In the genomic region with DNA sequence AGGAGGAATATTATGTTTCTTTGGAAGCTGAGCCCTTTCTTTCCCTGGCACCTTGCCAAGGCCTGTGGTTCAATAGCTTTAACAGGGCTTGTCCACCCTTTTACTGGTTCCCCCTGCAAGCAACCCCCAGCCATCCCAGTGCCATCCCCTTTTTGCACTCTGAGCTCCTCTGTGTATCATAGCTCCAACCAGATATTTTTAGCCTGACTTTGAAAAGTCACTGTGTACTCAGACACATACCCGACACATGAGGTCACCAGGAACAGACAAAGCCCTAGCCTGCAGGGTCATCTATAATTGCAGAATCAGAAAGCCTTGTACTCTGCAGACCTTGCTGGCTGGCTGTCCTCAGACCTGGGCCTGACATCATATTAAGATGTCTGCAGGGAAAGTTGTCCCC, we compare ENCODE assay signal across 8 mouse cellular contexts. TPM values are rescaled to one million over a fixed set of nuclear protein-coding genes. Genes with fewer than 3 reads are reported as not detected.
DNase-seq lines count a peak whose midpoint lies in the region; ATAC-seq lines count a peak whose summit lies in the region.

No protein-coding gene starts in this region.

- H3K4me2 ChIP-seq in limb, embryonic 12.5 days, result no peak overlapping the region
- 0 out of 2 replicates have a peak overlapping the region, but pooled peaks have one; percentile 31 for H3K4me2 ChIP-seq in heart, embryonic 11.5 days
- H3K4me2 ChIP-seq in neural tube, embryonic 15.5 days, result no peak overlapping the region

- no peak for ATAC-seq in limb, embryonic 12.5 days (ENCODE audit: insufficient number of reproducible peaks, insufficient read depth, low FRiP score, low TSS enrichment, low read depth)
- peak; percentile 69 for ATAC-seq in heart, embryonic 11.5 days (replicated peaks; ENCODE audit: insufficient number of reproducible peaks, low FRiP score, low TSS enrichment)
- ATAC-seq in neural tube, embryonic 15.5 days (ENCODE audit: low FRiP score), result no peak
- no peak for ATAC-seq in activated CD4-positive, CD25-positive, alpha-beta regulatory T cell, adult 4 months

- H3K36me3 ChIP-seq in limb, embryonic 12.5 days, result peaks cover 16% of the 10 kb centered on the region; the same call in 1 of the 2 replicates
- H3K36me3 ChIP-seq in limb, embryonic 10.5 days, result peaks cover 29% of the 10 kb centered on the region
- H3K36me3 ChIP-seq in heart, embryonic 11.5 days (ENCODE audit: control insufficient read depth, insufficient read depth, low read length), result no peaks in the 10 kb centered on the region
- H3K36me3 ChIP-seq in neural tube, embryonic 15.5 days, result peaks cover 14% of the 10 kb centered on the region

- no peaks in the 10 kb centered on the region for H3K9me3 ChIP-seq in limb, embryonic 12.5 days
- H3K9me3 ChIP-seq in limb, embryonic 10.5 days (replicated peaks), result no peaks in the 10 kb centered on the region
- H3K9me3 ChIP-seq in heart, embryonic 11.5 days (replicated peaks; ENCODE audit: control insufficient read depth, low read length), result no peaks in the 10 kb centered on the region
- no peaks in the 10 kb centered on the region for H3K9me3 ChIP-seq in neural tube, embryonic 15.5 days (replicated peaks)

- 65% methylated on average over 1 of the region's 1 CpGs for WGBS in limb, embryonic 12.5 days
- WGBS in limb, embryonic 10.5 days, result 79% methylated on average over 1 of the region's 1 CpGs
- 17% methylated on average over 1 of the region's 1 CpGs for WGBS in heart, embryonic 11.5 days (ENCODE audit: insufficient replicate concordance)
- 47% methylated on average over 1 of the region's 1 CpGs for WGBS in neural tube, embryonic 15.5 days

- H3K4me1 ChIP-seq in limb, embryonic 12.5 days (replicated peaks), result no peaks in the 10 kb centered on the region; the same call in 1 of the 2 replicates
- no peaks in the 10 kb centered on the region for H3K4me1 ChIP-seq in limb, embryonic 10.5 days
- H3K4me1 ChIP-seq in brown adipose tissue, adult 24 weeks (ENCODE audit: control insufficient read depth, insufficient read depth, insufficient read length, low read length), result peaks cover 7% of the 10 kb centered on the region; the same call in 1 of the 2 replicates
- peaks cover 18% of the 10 kb centered on the region for H3K4me1 ChIP-seq in heart, embryonic 11.5 days (ENCODE audit: control insufficient read depth, insufficient read depth, low read length)
- 0 out of 2 replicates have a peak, but pooled peaks cover 8% of the 10 kb centered on the region for H3K4me1 ChIP-seq in neural tube, embryonic 15.5 days

- H3K4me3 ChIP-seq in limb, embryonic 12.5 days (replicated peaks), result no peak overlapping the region
- no peak overlapping the region for H3K4me3 ChIP-seq in limb, embryonic 10.5 days
- no peak overlapping the region for H3K4me3 ChIP-seq in brown adipose tissue, adult 24 weeks (ENCODE audit: insufficient read depth, low read depth, low read length)
- no peak overlapping the region for H3K4me3 ChIP-seq in heart, embryonic 11.5 days (ENCODE audit: low read depth, low read length)
- H3K4me3 ChIP-seq in neural tube, embryonic 15.5 days (replicated peaks), result no peak overlapping the region

- H3K27ac ChIP-seq in limb, embryonic 12.5 days, result peak overlapping the region; percentile 12; the same call in 1 of the 2 replicates
- H3K27ac ChIP-seq in limb, embryonic 10.5 days, result no peak overlapping the region
- H3K27ac ChIP-seq in brown adipose tissue, adult 24 weeks (replicated peaks; ENCODE audit: low read depth, low read length), result peak overlapping the region; percentile 85
- peak overlapping the region; percentile 90 for H3K27ac ChIP-seq in heart, embryonic 11.5 days (ENCODE audit: low read depth, low read length)
- 0 out of 2 replicates have a peak overlapping the region, but pooled peaks have one; percentile 6 for H3K27ac ChIP-seq in neural tube, embryonic 15.5 days (replicated peaks)

- DNase-seq in limb, embryonic 10.5 days (ENCODE audit: low spot score), result no peak
- peak; percentile 30 to 41 for DNase-seq in kidney, postnatal 36 days
- no peak for DNase-seq in spleen, adult 12 weeks (ENCODE audit: low spot score)

- no peaks in the 10 kb centered on the region for H3K27me3 ChIP-seq in limb, embryonic 12.5 days
- no peaks in the 10 kb centered on the region for H3K27me3 ChIP-seq in limb, embryonic 10.5 days (ENCODE audit: low read depth, poor library complexity, severe bottlenecking)
- H3K27me3 ChIP-seq in heart, embryonic 11.5 days (ENCODE audit: control insufficient read depth, insufficient read depth, low read length), result no peaks in the 10 kb centered on the region
- H3K27me3 ChIP-seq in neural tube, embryonic 15.5 days (replicated peaks), result no peaks in the 10 kb centered on the region

- H3K9ac ChIP-seq in limb, embryonic 12.5 days (replicated peaks), result no peak overlapping the region
- H3K9ac ChIP-seq in heart, embryonic 11.5 days (ENCODE audit: low read depth, low read length), result peak overlapping the region; percentile 56; the same call in 1 of the 2 replicates
- H3K9ac ChIP-seq in neural tube, embryonic 15.5 days (replicated peaks), result no peak overlapping the region

RNA-seq across cellular contexts. Expression of a gene that starts 40.0 kb away (rescaled TPM):
- polyA plus RNA-seq in limb, embryonic 12.5 days (2016; fragmentation: Nextera tagmentation; extraction: Ambion mirVana), result 56.1 and 59.1 TPM in 2 replicates
- 69.3 and 70.7 TPM in 2 replicates for polyA plus RNA-seq in limb, embryonic 10.5 days (2016; fragmentation: Nextera tagmentation; extraction: Ambion mirVana)
- polyA plus RNA-seq in brown adipose tissue, adult 24 weeks (2012; ENCODE audit: insufficient read depth, insufficient read length, missing spikeins), result 2.8 and 5.3 TPM in 2 replicates
- polyA plus RNA-seq in heart, embryonic 11.5 days (2014; fragmentation: Nextera tagmentation; extraction: Ambion mirVana), result 113 and 116 TPM in 2 replicates
- 68.5 and 72.0 TPM in 2 replicates for polyA plus RNA-seq in neural tube, embryonic 15.5 days (2015; fragmentation: Nextera tagmentation; extraction: Ambion mirVana)
- 10 to 100 TPM; 27.3 to 35.0 TPM for polyA plus RNA-seq in activated CD4-positive, CD25-positive, alpha-beta regulatory T cell, adult 4 months (2017; shearing (Covaris generic))

RNA-seq across cellular contexts. Expression of a gene that starts 40.2 kb away (rescaled TPM):
- 28.8 and 37.1 TPM in 2 replicates for polyA plus RNA-seq in limb, embryonic 12.5 days (2016; fragmentation: Nextera tagmentation; extraction: Ambion mirVana)
- polyA plus RNA-seq in limb, embryonic 10.5 days (2016; fragmentation: Nextera tagmentation; extraction: Ambion mirVana), result 29.3 and 35.4 TPM in 2 replicates
- polyA plus RNA-seq in brown adipose tissue, adult 24 weeks (2012; ENCODE audit: insufficient read depth, insufficient read length, missing spikeins), result 10.3 and 14.4 TPM in 2 replicates
- 15.1 and 23.3 TPM in 2 replicates for polyA plus RNA-seq in heart, embryonic 11.5 days (2014; fragmentation: Nextera tagmentation; extraction: Ambion mirVana)
- 14.9 and 16.0 TPM in 2 replicates for polyA plus RNA-seq in neural tube, embryonic 15.5 days (2015; fragmentation: Nextera tagmentation; extraction: Ambion mirVana)
- 10 to 100 TPM; 18.3 to 18.5 TPM for polyA plus RNA-seq in activated CD4-positive, CD25-positive, alpha-beta regulatory T cell, adult 4 months (2017; shearing (Covaris generic))

RNA-seq across cellular contexts. Expression of a gene that starts 53.9 kb away (rescaled TPM):
- polyA plus RNA-seq in limb, embryonic 12.5 days (2016; fragmentation: Nextera tagmentation; extraction: Ambion mirVana), result 92.7 and 100 TPM in 2 replicates
- polyA plus RNA-seq in limb, embryonic 10.5 days (2016; fragmentation: Nextera tagmentation; extraction: Ambion mirVana), result 92.4 and 95.0 TPM in 2 replicates
- polyA plus RNA-seq in brown adipose tissue, adult 24 weeks (2012; ENCODE audit: insufficient read depth, insufficient read length, missing spikeins), result 116 and 173 TPM in 2 replicates
- polyA plus RNA-seq in heart, embryonic 11.5 days (2014; fragmentation: Nextera tagmentation; extraction: Ambion mirVana), result 73.3 and 80.7 TPM in 2 replicates
- polyA plus RNA-seq in neural tube, embryonic 15.5 days (2015; fragmentation: Nextera tagmentation; extraction: Ambion mirVana), result 121 and 122 TPM in 2 replicates
- 100 to 1,000 TPM; 302 to 322 TPM for polyA plus RNA-seq in activated CD4-positive, CD25-positive, alpha-beta regulatory T cell, adult 4 months (2017; shearing (Covaris generic))

RNA-seq across cellular contexts. Expression of a gene that starts 58.4 kb away (rescaled TPM):
- 4.2 and 4.9 TPM in 2 replicates for polyA plus RNA-seq in limb, embryonic 12.5 days (2016; fragmentation: Nextera tagmentation; extraction: Ambion mirVana)
- 4.3 and 5.4 TPM in 2 replicates for polyA plus RNA-seq in limb, embryonic 10.5 days (2016; fragmentation: Nextera tagmentation; extraction: Ambion mirVana)
- 8.3 and 9.1 TPM in 2 replicates for polyA plus RNA-seq in brown adipose tissue, adult 24 weeks (2012; ENCODE audit: insufficient read depth, insufficient read length, missing spikeins)
- 2.7 and 2.9 TPM in 2 replicates for polyA plus RNA-seq in heart, embryonic 11.5 days (2014; fragmentation: Nextera tagmentation; extraction: Ambion mirVana)
- 5.6 and 9.2 TPM in 2 replicates for polyA plus RNA-seq in neural tube, embryonic 15.5 days (2015; fragmentation: Nextera tagmentation; extraction: Ambion mirVana)
- polyA plus RNA-seq in activated CD4-positive, CD25-positive, alpha-beta regulatory T cell, adult 4 months (2017; shearing (Covaris generic)), result 1 to 10 TPM; 3.7 to 4.9 TPM

Comparison
In these comparisons a context has a peak if more than half of its experiments do, and no peak if none do; other contexts are left out.
1. DNase-seq: peak in kidney, postnatal 36 days (2 of 2); none in limb, embryonic 10.5 days (single experiment) and spleen, adult 12 weeks (single experiment).